Mouse (Mus musculus) liver, adult 2 months (tissue): ENCODE data around the gene Elovl5. TPM values are rescaled to one million over a fixed set of nuclear protein-coding genes. Genes with fewer than 3 reads are reported as not detected.

Experiments used
- DNase-seq: peaks from one replicate; pipeline ENCODE4 v3.0.0-alpha.2; 2011; ENCODE audit warnings: low read depth, low spot score; ENCODE audit errors: extremely low read depth
- H3K27ac ChIP-seq: fragments of 200-500 bp; replicated peaks from 2 replicates; pipeline ENCODE4 v1.5.1; 2012; ENCODE audit warnings: low read depth, mild to moderate bottlenecking, control low read depth, inconsistent platforms, low read length; ENCODE audit not compliant: insufficient read depth
- H3K27me3 ChIP-seq: fragments of 200-500 bp; 2 replicates; pipeline ENCODE4 v1.6.1; 2012; ENCODE audit warnings: mild to moderate bottlenecking, moderate library complexity, low read length, inconsistent platforms; ENCODE audit not compliant: control insufficient read depth, insufficient read depth
- H3K36me3 ChIP-seq: fragments of 200-500 bp; 2 replicates; pipeline ENCODE4 v1.6.1; 2012; ENCODE audit warnings: low read length, inconsistent platforms; ENCODE audit not compliant: control insufficient read depth, insufficient read depth
- H3K4me1 ChIP-seq: fragments of 200-500 bp; 2 replicates; pipeline ENCODE4 v1.6.1; 2011; ENCODE audit warnings: low read length; ENCODE audit not compliant: control insufficient read depth, insufficient read depth
- H3K4me3 ChIP-seq: fragments of 200-500 bp; 2 replicates; pipeline ENCODE4 v1.5.1; 2011; ENCODE audit warnings: low read depth, mild to moderate bottlenecking, control low read depth, low read length, moderate library complexity; ENCODE audit not compliant: insufficient read depth
- H3K79me2 ChIP-seq: fragments of 200-500 bp; 2 replicates; pipeline ENCODE4 v1.6.1; 2012; ENCODE audit warnings: inconsistent platforms, mild to moderate bottlenecking, low read length, moderate library complexity; ENCODE audit not compliant: control insufficient read depth, insufficient read depth
- H3K9ac ChIP-seq: fragments of 200-500 bp; 2 replicates; pipeline ENCODE4 v1.6.1; 2012; ENCODE audit warnings: low read depth, mild to moderate bottlenecking, control low read depth, inconsistent platforms, low read length
- CTCF ChIP-seq: fragments of 200-500 bp; IDR thresholded peaks from 2 replicates; pipeline ENCODE4 v1.5.1; 2011; ENCODE audit warnings: low read depth, low read length, control low read depth
- POLR2A ChIP-seq: fragments of 200-500 bp; IDR thresholded peaks from 2 replicates; pipeline ENCODE4 v1.6.1; 2011; ENCODE audit warnings: low read length, control low read depth; ENCODE audit not compliant: insufficient read depth; ENCODE audit errors: extremely low read depth
- WGBS: fragments of 180-500 bp; shearing (Covaris S2); methylation state at CpG from one replicate; pipeline ENCODE4 v1.1.7; 2018; 5-methylcytosine and 5-hydroxymethylcytosine counted together
- polyA plus RNA-seq: library from polyadenylated mRNA; depleted of rRNA; stranded (reverse); fragments of >200 nt; gene quantifications from 2 replicates; pipeline ENCODE4 v1.2.3, GENCODE M21; 2012
- total RNA-seq: library from RNA; depleted of rRNA; stranded (reverse); fragments of >200 nt; gene quantifications from 2 replicates; pipeline ENCODE4 v1.2.3, GENCODE M21; 2014

The Elovl5 gene
- total and polyA plus RNA-seq, 2 experiments, result 228 to 322 TPM

- DNase-seq, result no peak
- no peak for TF ChIP-seq POLR2A
- no peak for TF ChIP-seq CTCF
- Histone ChIP-seq H3K9ac (no peak overlapping the region), H3K4me1 (no peaks in the 10 kb centered on the region), H3K4me3 (no peak overlapping the region), H3K36me3 (peaks cover 70% of the 10 kb centered on the region), H3K27ac (no peak overlapping the region), H3K27me3 (no peaks in the 10 kb centered on the region), H3K79me2 (no peaks in the 10 kb centered on the region)
- WGBS, result 95% methylated on average over 16 of the region's 16 CpGs
Observed at GRCm38 (mm10) chr9:77982616-77983015, 65.5 kb downstream of the Elovl5 start.

GRCm38 (mm10) chr9:77983521-77983920 is 66.4 kb downstream of the Elovl5 start:
- no peaks in the 10 kb centered on the region for H3K79me2 ChIP-seq
- no peaks in the 10 kb centered on the region for H3K27me3 ChIP-seq
- no peak overlapping the region for H3K9ac ChIP-seq
- 90% methylated on average over 6 of the region's 6 CpGs for WGBS
- no peaks in the 10 kb centered on the region for H3K4me1 ChIP-seq
- peaks cover 62% of the 10 kb centered on the region for H3K36me3 ChIP-seq
- no peak overlapping the region for H3K4me3 ChIP-seq
- H3K27ac ChIP-seq, result no peak overlapping the region
- TF ChIP-seq POLR2A (no peak), CTCF (no peak)
- DNase-seq, result no peak

- no peak overlapping the region for H3K9ac ChIP-seq
- H3K36me3 ChIP-seq, result peaks cover 37% of the 10 kb centered on the region
- WGBS, result 73% methylated on average over 8 of the region's 8 CpGs
- no peaks in the 10 kb centered on the region for H3K4me1 ChIP-seq
- no peak overlapping the region for H3K4me3 ChIP-seq
- DNase-seq, result peak; percentile 19
- TF ChIP-seq CTCF (no peak), POLR2A (no peak)
- no peak overlapping the region for H3K27ac ChIP-seq
- no peaks in the 10 kb centered on the region for H3K27me3 ChIP-seq
- no peaks in the 10 kb centered on the region for H3K79me2 ChIP-seq
Observed at GRCm38 (mm10) chr9:77986153-77986795, 69.1 kb downstream of the Elovl5 start.

- Histone ChIP-seq H3K4me3 (no peak overlapping the region), H3K9ac (no peak overlapping the region), H3K79me2 (no peaks in the 10 kb centered on the region), H3K27ac (no peak overlapping the region), H3K36me3 (peaks cover 5% of the 10 kb centered on the region; the same call in 1 of the 2 replicates), H3K4me1 (no peaks in the 10 kb centered on the region), H3K27me3 (no peaks in the 10 kb centered on the region)
- no peak for DNase-seq
- TF ChIP-seq CTCF (no peak), POLR2A (no peak)
- 76% methylated on average over 8 of the region's 8 CpGs for WGBS
Observed at GRCm38 (mm10) chr9:77989626-77990025, 72.5 kb downstream of the Elovl5 start.

- Histone ChIP-seq H3K27me3 (no peaks in the 10 kb centered on the region), H3K9ac (no peak overlapping the region), H3K79me2 (no peaks in the 10 kb centered on the region), H3K4me1 (no peaks in the 10 kb centered on the region), H3K36me3 (no peaks in the 10 kb centered on the region), H3K4me3 (no peak overlapping the region), H3K27ac (no peak overlapping the region)
- 89% methylated on average over 8 of the region's 8 CpGs for WGBS
- TF ChIP-seq POLR2A, result no peak
- no peak for TF ChIP-seq CTCF
- DNase-seq, result no peak
Observed at GRCm38 (mm10) chr9:77990278-77990677, 73.1 kb downstream of the Elovl5 start.

GRCm38 (mm10) chr9:77991650-77992049 is 74.5 kb downstream of the Elovl5 start:
- Histone ChIP-seq H3K4me3 (no peak overlapping the region), H3K27me3 (no peaks in the 10 kb centered on the region), H3K4me1 (no peaks in the 10 kb centered on the region), H3K27ac (no peak overlapping the region), H3K79me2 (no peaks in the 10 kb centered on the region), H3K36me3 (no peaks in the 10 kb centered on the region), H3K9ac (no peak overlapping the region)
- TF ChIP-seq POLR2A (no peak), CTCF (no peak)
- 94% methylated on average over 4 of the region's 4 CpGs for WGBS
- no peak for DNase-seq
